Mouse (Mus musculus): ENCODE data around the gene Zcchc17. TPM values are rescaled to one million over a fixed set of nuclear protein-coding genes. Genes with fewer than 3 reads are reported as not detected.

Gene Zcchc17
- polyA plus RNA-seq, 2 experiments, result 33.3 to 76.3 TPM

DNA sequence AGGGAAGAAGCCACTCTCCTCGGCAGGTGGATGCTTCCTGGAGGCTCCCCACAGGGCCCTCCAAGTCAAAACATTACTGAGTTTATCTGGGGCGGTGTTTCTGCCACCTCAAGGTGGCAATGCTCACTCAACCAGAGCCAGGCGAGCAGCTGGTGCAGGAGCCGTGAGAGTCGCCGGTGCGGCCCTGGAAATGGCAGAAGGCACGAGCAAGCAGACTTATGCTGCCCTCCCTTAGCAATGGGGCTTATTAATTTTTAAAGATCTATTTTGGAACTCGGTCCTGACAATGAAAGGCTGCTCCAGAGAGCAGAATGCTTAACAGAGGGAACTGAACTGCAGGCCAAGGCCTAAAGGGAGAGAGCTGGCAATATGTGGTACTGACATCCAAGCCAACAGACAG lies 32.4 kb downstream of the Zcchc17 start:
- no peak overlapping the region for H3K4me3 ChIP-seq (replicated peaks; ENCODE audit: low read length)
- H3K27ac ChIP-seq (replicated peaks; ENCODE audit: low read depth, low read length), result no peak overlapping the region
- H3K36me3 ChIP-seq (ENCODE audit: control insufficient read depth, insufficient read depth, low read length), result peaks cover 66% of the 10 kb centered on the region
- H3K27me3 ChIP-seq (ENCODE audit: control insufficient read depth, insufficient read depth, low read length), result no peaks in the 10 kb centered on the region
- no peaks in the 10 kb centered on the region for H3K4me1 ChIP-seq (ENCODE audit: control insufficient read depth, insufficient read depth, low read length)
- 89% methylated on average over 9 of the region's 9 CpGs for WGBS
- no peaks in the 10 kb centered on the region for H3K9me3 ChIP-seq (ENCODE audit: control insufficient read depth, low read length)
- no peak for TF ChIP-seq POLR2A (IDR thresholded peaks at IDR 0.05; ENCODE audit: borderline replicate concordance, extremely low read depth, insufficient read depth, insufficient read length)
- no peak overlapping the region for H3K4me2 ChIP-seq (replicated peaks; ENCODE audit: low read depth, low read length, severe bottlenecking)
- H3K9ac ChIP-seq (ENCODE audit: low read depth, low read length, severe bottlenecking), result no peak overlapping the region
- DNase-seq (ENCODE audit: low spot score), result no peak
- ATAC-seq (ENCODE audit: low FRiP score, low read depth), result no peak

DNA sequence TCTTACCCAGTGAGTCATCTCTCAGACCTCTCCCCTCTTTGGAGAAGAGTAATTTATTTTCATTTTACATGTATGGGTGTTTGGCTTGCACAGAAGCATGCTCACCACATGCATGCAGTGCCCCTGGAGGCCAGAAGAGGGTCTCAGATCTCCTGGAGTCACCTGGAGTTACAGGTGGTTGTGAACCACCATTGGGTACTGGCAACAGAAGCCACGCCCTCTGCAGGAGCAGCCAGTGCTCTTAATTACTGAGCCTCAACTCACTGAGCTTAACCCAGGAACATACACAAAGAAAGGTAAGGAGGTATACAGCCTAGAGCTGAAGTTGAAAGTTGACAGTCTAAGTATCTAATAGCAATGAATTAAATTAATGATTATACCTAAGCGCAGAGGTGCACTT lies 34.3 kb downstream of the Zcchc17 start:
- H3K9me3 ChIP-seq (ENCODE audit: control insufficient read depth, low read length), result no peaks in the 10 kb centered on the region
- H3K27me3 ChIP-seq (ENCODE audit: control insufficient read depth, insufficient read depth, low read length), result no peaks in the 10 kb centered on the region
- WGBS, result 98% methylated on average over 2 of the region's 2 CpGs
- no peak overlapping the region for H3K4me3 ChIP-seq (replicated peaks; ENCODE audit: low read length)
- DNase-seq (ENCODE audit: low spot score) (no peak), ATAC-seq (ENCODE audit: low FRiP score, low read depth) (no peak)
- no peak overlapping the region for H3K27ac ChIP-seq (replicated peaks; ENCODE audit: low read depth, low read length)
- no peak overlapping the region for H3K9ac ChIP-seq (ENCODE audit: low read depth, low read length, severe bottlenecking)
- peaks cover 65% of the 10 kb centered on the region for H3K36me3 ChIP-seq (ENCODE audit: control insufficient read depth, insufficient read depth, low read length)
- TF ChIP-seq POLR2A (IDR thresholded peaks at IDR 0.05; ENCODE audit: borderline replicate concordance, extremely low read depth, insufficient read depth, insufficient read length), result no peak
- H3K4me2 ChIP-seq (replicated peaks; ENCODE audit: low read depth, low read length, severe bottlenecking), result no peak overlapping the region
- no peaks in the 10 kb centered on the region for H3K4me1 ChIP-seq (ENCODE audit: control insufficient read depth, insufficient read depth, low read length)

DNA sequence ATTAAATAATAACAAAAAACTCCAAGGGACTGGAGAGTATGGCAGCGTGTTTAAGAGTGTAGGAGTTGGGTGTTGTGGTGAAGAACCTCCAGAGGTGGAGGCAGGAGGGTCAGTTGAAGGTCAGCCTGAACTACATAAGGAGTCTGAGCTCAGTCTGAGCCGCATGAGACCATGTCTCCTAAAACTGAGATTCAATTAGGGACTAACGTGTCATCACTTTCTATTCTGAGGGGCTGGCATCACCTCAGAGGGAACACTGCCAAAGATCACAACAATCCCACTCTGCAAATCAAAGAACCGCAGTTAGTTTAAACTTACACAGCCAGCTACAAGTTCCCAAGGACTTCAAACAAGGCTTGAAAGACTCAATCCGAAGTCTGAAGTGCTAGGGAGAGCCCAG lies 36.1 kb downstream of the Zcchc17 start:
- Histone ChIP-seq H3K27me3 (ENCODE audit: control insufficient read depth, insufficient read depth, low read length) (no peaks in the 10 kb centered on the region), H3K4me1 (ENCODE audit: control insufficient read depth, insufficient read depth, low read length) (no peaks in the 10 kb centered on the region), H3K36me3 (ENCODE audit: control insufficient read depth, insufficient read depth, low read length) (peaks cover 70% of the 10 kb centered on the region), H3K9ac (ENCODE audit: low read depth, low read length, severe bottlenecking) (no peak overlapping the region), H3K27ac (replicated peaks; ENCODE audit: low read depth, low read length) (no peak overlapping the region), H3K9me3 (ENCODE audit: control insufficient read depth, low read length) (no peaks in the 10 kb centered on the region), H3K4me3 (replicated peaks; ENCODE audit: low read length) (no peak overlapping the region), H3K4me2 (replicated peaks; ENCODE audit: low read depth, low read length, severe bottlenecking) (no peak overlapping the region)
- WGBS, result 85% methylated on average over 5 of the region's 5 CpGs
- DNase-seq (ENCODE audit: low spot score), result no peak
- no peak for TF ChIP-seq POLR2A (IDR thresholded peaks at IDR 0.05; ENCODE audit: borderline replicate concordance, extremely low read depth, insufficient read depth, insufficient read length)
- ATAC-seq (ENCODE audit: low FRiP score, low read depth), result no peak

DNA sequence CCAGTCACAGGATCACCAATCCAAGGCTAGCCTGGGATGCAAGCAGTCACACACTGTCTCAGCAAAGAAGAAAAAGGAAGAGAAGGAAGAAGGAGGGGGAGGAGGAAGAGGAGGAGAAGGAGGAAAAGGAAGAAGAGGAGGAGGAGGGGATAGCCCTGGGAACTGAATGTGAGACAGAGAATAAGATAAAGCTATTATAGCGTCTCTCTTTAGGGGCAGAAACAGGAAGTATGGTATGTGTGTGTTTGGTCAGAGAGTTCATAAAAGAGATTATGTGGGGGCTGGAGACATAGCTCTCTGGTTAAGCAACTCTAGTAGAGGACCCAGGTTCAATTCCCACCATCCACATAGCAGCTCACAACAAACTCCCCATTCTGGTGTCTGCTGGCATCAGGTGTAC lies 36.6 kb downstream of the Zcchc17 start:
- Histone ChIP-seq H3K27me3 (ENCODE audit: control insufficient read depth, insufficient read depth, low read length) (no peaks in the 10 kb centered on the region), H3K4me1 (ENCODE audit: control insufficient read depth, insufficient read depth, low read length) (no peaks in the 10 kb centered on the region), H3K9me3 (ENCODE audit: control insufficient read depth, low read length) (no peaks in the 10 kb centered on the region), H3K36me3 (ENCODE audit: control insufficient read depth, insufficient read depth, low read length) (peaks cover 70% of the 10 kb centered on the region), H3K27ac (replicated peaks; ENCODE audit: low read depth, low read length) (no peak overlapping the region), H3K4me2 (replicated peaks; ENCODE audit: low read depth, low read length, severe bottlenecking) (no peak overlapping the region), H3K4me3 (replicated peaks; ENCODE audit: low read length) (no peak overlapping the region), H3K9ac (ENCODE audit: low read depth, low read length, severe bottlenecking) (no peak overlapping the region)
- ATAC-seq (ENCODE audit: low FRiP score, low read depth), result no peak
- no peak for DNase-seq (ENCODE audit: low spot score)
- WGBS, result 74% methylated on average over 1 of the region's 1 CpGs
- no peak for TF ChIP-seq POLR2A (IDR thresholded peaks at IDR 0.05; ENCODE audit: borderline replicate concordance, extremely low read depth, insufficient read depth, insufficient read length)

DNA sequence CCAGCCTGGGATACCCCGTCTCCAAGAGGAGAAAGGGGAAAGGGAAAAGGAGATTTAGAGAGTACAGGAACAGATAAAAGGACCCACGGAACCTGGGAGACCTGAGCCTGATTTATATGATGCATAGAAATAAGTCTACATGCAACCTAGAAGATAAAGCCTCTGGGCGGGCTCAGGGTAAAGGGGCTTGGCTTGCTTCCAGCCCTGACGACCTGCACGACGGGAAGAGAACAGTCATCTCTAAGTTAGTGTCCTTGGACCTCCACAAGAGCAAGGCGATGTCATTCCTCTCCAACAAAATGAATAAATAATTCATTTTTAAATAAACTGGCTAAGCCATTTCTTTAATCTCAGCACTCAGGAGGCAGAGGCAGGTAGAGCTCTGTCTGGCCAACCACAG lies 37.2 kb downstream of the Zcchc17 start:
- no peak overlapping the region for H3K27ac ChIP-seq (replicated peaks; ENCODE audit: low read depth, low read length)
- no peaks in the 10 kb centered on the region for H3K27me3 ChIP-seq (ENCODE audit: control insufficient read depth, insufficient read depth, low read length)
- no peaks in the 10 kb centered on the region for H3K4me1 ChIP-seq (ENCODE audit: control insufficient read depth, insufficient read depth, low read length)
- ATAC-seq (ENCODE audit: low FRiP score, low read depth) (no peak), DNase-seq (ENCODE audit: low spot score) (no peak)
- WGBS, result 85% methylated on average over 7 of the region's 7 CpGs
- H3K9ac ChIP-seq (ENCODE audit: low read depth, low read length, severe bottlenecking), result no peak overlapping the region
- H3K4me3 ChIP-seq (replicated peaks; ENCODE audit: low read length), result no peak overlapping the region
- H3K4me2 ChIP-seq (replicated peaks; ENCODE audit: low read depth, low read length, severe bottlenecking), result no peak overlapping the region
- H3K9me3 ChIP-seq (ENCODE audit: control insufficient read depth, low read length), result no peaks in the 10 kb centered on the region
- H3K36me3 ChIP-seq (ENCODE audit: control insufficient read depth, insufficient read depth, low read length), result peaks cover 68% of the 10 kb centered on the region
- TF ChIP-seq POLR2A (IDR thresholded peaks at IDR 0.05; ENCODE audit: borderline replicate concordance, extremely low read depth, insufficient read depth, insufficient read length), result no peak

DNA sequence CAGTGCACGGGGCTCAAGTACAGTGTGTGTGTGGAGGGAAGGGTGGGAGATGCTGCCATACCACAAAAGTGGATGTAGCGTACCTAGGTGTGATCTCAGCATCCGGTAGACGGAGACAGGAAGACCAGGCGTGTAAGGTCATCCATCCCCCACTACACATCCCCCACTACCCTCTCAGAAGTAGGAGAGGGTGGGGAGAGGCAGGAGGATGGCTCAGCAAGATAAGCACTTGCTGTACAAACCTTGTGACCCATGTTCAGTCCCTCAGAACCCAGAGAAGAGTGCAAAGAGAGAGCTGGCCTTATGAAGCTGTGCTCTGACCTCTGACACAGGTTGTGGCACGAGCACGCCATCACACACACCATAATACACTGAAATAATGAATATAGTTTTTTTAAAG lies 38.1 kb downstream of the Zcchc17 start:
- 97% methylated on average over 7 of the region's 7 CpGs for WGBS
- no peak for ATAC-seq (ENCODE audit: low FRiP score, low read depth)
- Histone ChIP-seq H3K4me3 (replicated peaks; ENCODE audit: low read length) (no peak overlapping the region), H3K9me3 (ENCODE audit: control insufficient read depth, low read length) (no peaks in the 10 kb centered on the region), H3K27me3 (ENCODE audit: control insufficient read depth, insufficient read depth, low read length) (no peaks in the 10 kb centered on the region), H3K4me2 (replicated peaks; ENCODE audit: low read depth, low read length, severe bottlenecking) (no peak overlapping the region), H3K9ac (ENCODE audit: low read depth, low read length, severe bottlenecking) (no peak overlapping the region), H3K36me3 (ENCODE audit: control insufficient read depth, insufficient read depth, low read length) (peaks cover 63% of the 10 kb centered on the region), H3K27ac (replicated peaks; ENCODE audit: low read depth, low read length) (no peak overlapping the region), H3K4me1 (ENCODE audit: control insufficient read depth, insufficient read depth, low read length) (no peaks in the 10 kb centered on the region)
- no peak for DNase-seq (ENCODE audit: low spot score)
- no peak for TF ChIP-seq POLR2A (IDR thresholded peaks at IDR 0.05; ENCODE audit: borderline replicate concordance, extremely low read depth, insufficient read depth, insufficient read length)

All from limb, embryonic 14.5 days (tissue).